Mouse (Mus musculus) limb, embryonic 15.5 days (tissue): Measurements from ENCODE around the gene Fahd1. TPM values are rescaled to one million over a fixed set of nuclear protein-coding genes. Genes with fewer than 3 reads are reported as not detected.

Experiments used
- ATAC-seq: fragments of 200-750 bp; cut with Nextera tagmentation; 2 replicates; pipeline ENCODE4 v1.8.0; 2017; ENCODE audit warnings: low read depth, moderate TSS enrichment; ENCODE audit not compliant: insufficient number of reproducible peaks, low FRiP score, low TSS enrichment
- H3K27ac ChIP-seq: fragments of 300-500 bp; sonication (generic); 2 replicates; pipeline ENCODE4 v1.5.1; 2015; ENCODE audit warnings: moderate library complexity, mild to moderate bottlenecking, inconsistent platforms
- H3K27me3 ChIP-seq: fragments of 300-500 bp; sonication (generic); 2 replicates; pipeline ENCODE4 v1.6.1; 2015; ENCODE audit warnings: inconsistent platforms
- H3K36me3 ChIP-seq: fragments of 300-500 bp; sonication (generic); 2 replicates; pipeline ENCODE4 v1.6.1; 2015; ENCODE audit warnings: inconsistent platforms
- H3K4me1 ChIP-seq: fragments of 300-500 bp; sonication (generic); 2 replicates; pipeline ENCODE4 v1.6.1; 2015; ENCODE audit warnings: inconsistent platforms
- H3K4me2 ChIP-seq: fragments of 300-500 bp; sonication (generic); 2 replicates; pipeline ENCODE4 v1.6.1; 2015; ENCODE audit warnings: mild to moderate bottlenecking, inconsistent platforms
- H3K4me3 ChIP-seq: fragments of 300-500 bp; sonication (generic); 2 replicates; pipeline ENCODE4 v1.5.1; 2015; ENCODE audit warnings: mild to moderate bottlenecking, inconsistent platforms
- H3K9ac ChIP-seq: fragments of 300-500 bp; sonication (generic); 2 replicates; pipeline ENCODE4 v1.6.1; 2015; ENCODE audit warnings: inconsistent platforms
- H3K9me3 ChIP-seq: fragments of 300-500 bp; sonication (generic); 2 replicates; pipeline ENCODE4 v1.6.1; 2016; ENCODE audit warnings: inconsistent platforms
- WGBS: fragments of 180-500 bp; shearing (Covaris S2); methylation state at CpG from one replicate; pipeline ENCODE4 v1.1.7; 2015; 5-methylcytosine and 5-hydroxymethylcytosine counted together
- polyA plus RNA-seq: library from polyadenylated mRNA; unstranded; fragments of >200 nt; fragmentation: Nextera tagmentation; extraction: Ambion mirVana; gene quantifications from 2 replicates; pipeline ENCODE4 v1.2.1, GENCODE M21; 2015

Fahd1 gene
- polyA plus RNA-seq, 1 experiment from 2014 or later, result 19.0 TPM

GRCm38 (mm10) chr17:24821351-24822280 is 28.5 kb downstream of the Fahd1 start:
- ATAC-seq, result no peak

DNA sequence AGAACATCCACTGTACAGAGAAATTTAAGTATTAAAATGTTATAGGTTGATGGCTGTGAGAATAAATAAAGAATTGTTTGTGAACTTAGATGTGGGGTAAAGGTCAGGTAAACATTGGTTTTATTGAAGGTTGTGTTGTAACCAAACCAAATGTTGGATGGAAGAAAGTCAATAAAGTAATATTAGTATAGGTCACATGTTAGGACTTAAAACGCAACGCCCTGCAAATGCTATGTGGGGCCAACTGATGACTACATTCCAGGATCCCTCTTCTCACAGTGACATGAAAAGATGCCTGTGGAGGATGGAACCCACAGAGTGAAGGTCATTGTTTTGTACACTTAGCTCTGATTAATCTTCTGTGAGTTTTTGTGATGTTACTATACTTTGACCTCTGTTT is 30.7 kb downstream of the Fahd1 start:
- no peaks in the 10 kb centered on the region for H3K36me3 ChIP-seq
- H3K27me3 ChIP-seq, result peaks cover 3% of the 10 kb centered on the region; the same call in 1 of the 2 replicates
- WGBS, result 60% methylated on average over 2 of the region's 2 CpGs
- ATAC-seq, result no peak
- no peak overlapping the region for H3K4me3 ChIP-seq
- no peaks in the 10 kb centered on the region for H3K9me3 ChIP-seq
- H3K4me2 ChIP-seq, result no peak overlapping the region
- H3K27ac ChIP-seq, result no peak overlapping the region
- no peaks in the 10 kb centered on the region for H3K4me1 ChIP-seq
- H3K9ac ChIP-seq, result no peak overlapping the region

More at GRCm38 (mm10) chr17:24821351-24822280, 28.5 kb downstream of the Fahd1 start:
- Histone ChIP-seq H3K4me3 (no peak overlapping the region), H3K27ac (no peak overlapping the region), H3K9me3 (no peaks in the 10 kb centered on the region), H3K27me3 (peaks cover 8% of the 10 kb centered on the region; the same call in 1 of the 2 replicates), H3K36me3 (no peaks in the 10 kb centered on the region), H3K4me1 (no peaks in the 10 kb centered on the region), H3K4me2 (no peak overlapping the region), H3K9ac (no peak overlapping the region)
- WGBS, result 48% methylated on average over 3 of the region's 3 CpGs

DNA sequence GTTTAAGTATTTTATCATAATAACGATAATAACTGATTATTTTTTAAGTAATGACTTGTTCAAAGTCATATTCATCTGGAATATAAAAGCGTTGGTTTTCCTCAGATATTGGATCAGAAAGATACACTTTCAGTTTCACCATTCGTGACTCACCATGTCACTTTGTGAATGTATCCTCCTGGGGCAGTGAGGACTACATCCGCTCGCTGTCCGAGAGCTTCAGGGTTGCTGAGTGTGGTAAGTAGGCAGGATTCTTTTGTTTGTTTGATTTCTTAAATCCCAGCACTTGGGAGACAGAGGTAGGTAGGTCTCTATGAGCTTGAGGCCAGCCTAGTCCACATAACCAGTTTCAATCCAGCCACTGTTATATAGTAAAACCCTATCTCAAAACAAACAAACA is 32.0 kb downstream of the Fahd1 start:
- Histone ChIP-seq H3K4me3 (no peak overlapping the region), H3K36me3 (no peaks in the 10 kb centered on the region), H3K27me3 (0 out of 2 replicates have a peak, but pooled peaks cover 5% of the 10 kb centered on the region), H3K9ac (no peak overlapping the region), H3K9me3 (no peaks in the 10 kb centered on the region), H3K27ac (no peak overlapping the region), H3K4me2 (no peak overlapping the region), H3K4me1 (no peaks in the 10 kb centered on the region)
- WGBS, result 48% methylated on average over 6 of the region's 6 CpGs
- ATAC-seq, result no peak

- H3K9ac ChIP-seq, result no peak overlapping the region
- no peak overlapping the region for H3K4me2 ChIP-seq
- 0 out of 2 replicates have a peak, but pooled peaks cover 5% of the 10 kb centered on the region for H3K27me3 ChIP-seq
- WGBS, result 21% methylated on average over 1 of the region's 1 CpGs
- ATAC-seq, result no peak
- no peaks in the 10 kb centered on the region for H3K36me3 ChIP-seq
- no peaks in the 10 kb centered on the region for H3K9me3 ChIP-seq
- no peak overlapping the region for H3K4me3 ChIP-seq
- no peak overlapping the region for H3K27ac ChIP-seq
- H3K4me1 ChIP-seq, result no peaks in the 10 kb centered on the region
These were observed 32.7 kb downstream of the Fahd1 start for GRCm38 (mm10) chr17:24817503-24817902.

DNA sequence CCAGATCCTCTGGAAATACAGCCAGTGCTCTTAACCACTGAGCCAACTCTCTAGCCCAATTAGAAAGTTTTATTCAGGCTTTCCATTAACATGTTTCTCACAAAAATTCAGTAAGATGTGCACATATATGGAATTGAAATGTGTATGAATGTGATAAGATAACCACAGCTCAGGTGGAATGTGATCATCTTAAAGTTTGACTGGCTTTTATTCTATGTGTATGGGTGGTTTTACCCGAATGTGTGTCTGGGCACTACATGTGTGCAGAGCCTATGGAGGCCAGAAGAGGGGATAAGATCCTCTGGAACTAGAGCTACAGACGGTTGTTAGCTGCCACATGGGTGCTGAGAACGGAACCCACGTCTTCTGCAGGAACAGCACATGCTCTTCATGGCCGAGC is 34.9 kb downstream of the Fahd1 start:
- Histone ChIP-seq H3K27me3 (0 out of 2 replicates have a peak, but pooled peaks cover 5% of the 10 kb centered on the region), H3K9me3 (no peaks in the 10 kb centered on the region), H3K27ac (no peak overlapping the region), H3K4me1 (no peaks in the 10 kb centered on the region), H3K4me3 (no peak overlapping the region), H3K4me2 (no peak overlapping the region), H3K36me3 (no peaks in the 10 kb centered on the region), H3K9ac (no peak overlapping the region)
- WGBS, result 73% methylated on average over 5 of the region's 5 CpGs
- no peak for ATAC-seq

DNA sequence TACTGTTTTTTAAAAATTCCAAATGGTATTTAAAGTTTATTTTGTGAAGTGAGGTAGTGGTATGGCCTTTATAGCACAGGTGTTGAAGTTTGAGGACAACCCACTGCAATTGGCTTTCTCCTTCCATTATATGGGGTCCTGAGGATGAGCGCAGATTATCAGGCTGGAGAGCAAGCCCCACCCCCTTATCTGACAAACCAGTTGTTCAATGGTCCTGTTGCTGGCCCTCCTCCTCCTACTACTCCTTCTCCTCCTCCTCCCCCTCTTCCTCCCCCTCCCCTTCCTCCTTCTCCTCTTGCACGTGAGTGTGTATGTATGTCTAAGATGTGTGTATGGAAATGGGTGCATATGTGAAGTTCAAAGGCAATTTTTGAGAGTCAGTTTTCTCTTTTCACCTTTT is 37.9 kb downstream of the Fahd1 start:
- Histone ChIP-seq H3K36me3 (no peaks in the 10 kb centered on the region), H3K4me3 (no peak overlapping the region), H3K4me2 (no peak overlapping the region), H3K4me1 (no peaks in the 10 kb centered on the region), H3K9ac (no peak overlapping the region), H3K27me3 (peaks cover 9% of the 10 kb centered on the region; the same call in 1 of the 2 replicates), H3K27ac (no peak overlapping the region), H3K9me3 (no peaks in the 10 kb centered on the region)
- ATAC-seq, result no peak
- WGBS, result 30% methylated on average over 2 of the region's 2 CpGs

DNA sequence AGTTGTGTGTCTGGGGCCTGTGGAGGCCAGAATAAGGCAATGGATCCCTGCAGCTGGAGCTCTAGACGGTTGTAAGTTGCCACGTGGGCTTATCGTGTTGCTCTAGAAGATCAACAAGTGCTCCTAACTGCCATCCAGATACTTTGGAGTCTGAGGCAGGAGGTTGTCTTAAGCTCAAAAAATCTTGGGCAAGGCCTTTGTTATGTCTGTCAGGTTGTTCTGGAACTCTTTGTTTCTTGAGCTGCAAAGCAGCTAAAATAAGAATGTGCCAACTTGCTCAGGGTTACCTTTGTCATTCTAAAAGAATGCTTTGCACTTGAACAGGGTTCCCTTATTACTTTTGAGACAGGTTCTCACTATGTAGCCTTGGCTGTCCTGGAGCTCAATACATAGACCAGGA is 39.0 kb downstream of the Fahd1 start:
- no peak overlapping the region for H3K27ac ChIP-seq

DNA sequence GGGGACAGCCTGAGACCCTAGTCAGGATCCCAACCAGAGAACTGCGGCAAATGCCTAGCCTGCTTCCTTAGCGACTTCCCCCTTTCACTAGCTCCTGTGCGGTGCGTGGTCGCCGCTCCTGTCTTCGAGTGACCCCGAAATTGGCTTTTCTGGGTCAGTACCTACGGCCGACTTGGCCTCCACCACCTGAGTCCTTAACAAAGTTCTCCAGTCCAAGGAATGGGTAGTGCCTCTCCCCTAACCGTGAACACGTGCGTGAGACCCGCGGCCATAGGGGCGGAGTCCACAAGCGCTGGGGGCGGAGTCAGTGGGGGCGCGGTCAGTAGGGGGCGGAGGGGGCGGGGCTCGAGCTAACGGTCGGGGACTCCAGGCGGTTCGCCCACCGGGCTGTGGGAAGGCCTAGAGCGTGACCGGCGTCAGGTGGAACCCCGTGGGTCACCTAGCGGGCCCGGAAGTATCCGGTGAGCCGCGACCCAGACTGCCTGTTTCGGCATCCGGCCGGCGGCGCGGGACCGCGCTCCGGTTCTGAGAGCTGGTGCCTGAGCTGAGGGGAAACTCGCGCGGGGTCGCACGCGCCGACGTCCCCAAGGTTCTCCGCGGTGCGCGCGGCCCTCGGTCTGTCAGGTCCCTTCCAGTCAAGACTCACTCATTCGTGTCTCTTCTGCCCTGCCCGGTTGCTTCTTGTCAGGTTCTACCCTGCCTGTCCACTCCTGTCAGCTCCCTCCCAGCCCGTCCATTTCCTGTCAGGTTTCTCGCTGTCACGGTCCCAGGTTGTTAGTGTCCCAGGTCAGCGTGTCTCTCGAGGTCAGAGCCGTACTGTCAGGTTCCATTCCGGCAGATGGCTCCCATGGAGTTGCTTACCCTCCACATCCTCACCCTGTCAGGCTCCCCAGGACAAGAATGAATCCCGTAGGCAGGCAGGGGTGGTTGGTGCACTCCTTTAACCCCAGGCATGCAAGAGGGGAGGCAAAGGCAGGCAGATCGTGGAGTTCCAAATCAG is 45.9 kb downstream of the Fahd1 start, which contains the start of gene Meiob:
Meiob (plus strand) TSS at position 338 of the 1,000 bp plus-strand sequence.
- peak within 1 kb of the TSS; percentile 64 for H3K4me3 ChIP-seq
- peaks cover 27% of the 10 kb centered on the region for H3K27me3 ChIP-seq
- H3K4me2 ChIP-seq, result peak within 1 kb of the TSS; percentile 90
- H3K9ac ChIP-seq, result peak within 1 kb of the TSS; percentile 56
- ATAC-seq, result peak; percentile 83
- no peaks in the 10 kb centered on the region for H3K36me3 ChIP-seq
- H3K27ac ChIP-seq, result no peak within 1 kb of the TSS
- under 1% methylated on average over 71 of the region's 71 CpGs for WGBS
- H3K4me1 ChIP-seq, result 0 out of 2 replicates have a peak, but pooled peaks cover 2% of the 10 kb centered on the region
- no peaks in the 10 kb centered on the region for H3K9me3 ChIP-seq

More for the DNA sequence above, 39.0 kb downstream of the Fahd1 start:
- Histone ChIP-seq H3K9me3 (no peaks in the 10 kb centered on the region), H3K27me3 (peaks cover 13% of the 10 kb centered on the region; the same call in 1 of the 2 replicates), H3K36me3 (no peaks in the 10 kb centered on the region), H3K9ac (no peak overlapping the region), H3K4me2 (no peak overlapping the region), H3K4me1 (no peaks in the 10 kb centered on the region), H3K4me3 (no peak overlapping the region)
- 68% methylated on average over 3 of the region's 3 CpGs for WGBS
- ATAC-seq, result no peak

DNA sequence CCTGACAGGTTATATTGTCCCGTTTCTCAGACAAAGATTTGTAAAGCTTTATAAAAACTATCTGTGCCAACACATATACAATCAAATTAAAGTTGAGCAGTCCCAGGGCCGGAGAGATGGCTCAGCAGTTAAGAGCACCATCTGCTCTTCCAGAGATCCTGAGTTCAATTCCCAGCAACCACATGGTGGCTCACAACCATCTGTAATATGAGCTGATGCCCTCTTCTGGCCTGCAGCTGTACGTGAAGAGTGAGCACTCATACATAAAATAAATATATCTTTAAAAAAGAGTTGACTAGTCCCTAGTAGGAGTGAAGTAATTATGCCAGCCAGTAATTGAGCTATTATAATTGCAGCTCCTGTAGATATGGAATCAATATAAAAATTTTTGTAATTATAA is 49.6 kb downstream of the Fahd1 start:
- Histone ChIP-seq H3K9me3 (no peaks in the 10 kb centered on the region), H3K27me3 (peaks cover 13% of the 10 kb centered on the region), H3K4me2 (no peak overlapping the region), H3K9ac (no peak overlapping the region), H3K4me1 (0 out of 2 replicates have a peak, but pooled peaks cover 2% of the 10 kb centered on the region), H3K27ac (no peak overlapping the region), H3K36me3 (no peaks in the 10 kb centered on the region), H3K4me3 (no peak overlapping the region)
- no peak for ATAC-seq
- 45% methylated on average over 3 of the region's 3 CpGs for WGBS

DNA sequence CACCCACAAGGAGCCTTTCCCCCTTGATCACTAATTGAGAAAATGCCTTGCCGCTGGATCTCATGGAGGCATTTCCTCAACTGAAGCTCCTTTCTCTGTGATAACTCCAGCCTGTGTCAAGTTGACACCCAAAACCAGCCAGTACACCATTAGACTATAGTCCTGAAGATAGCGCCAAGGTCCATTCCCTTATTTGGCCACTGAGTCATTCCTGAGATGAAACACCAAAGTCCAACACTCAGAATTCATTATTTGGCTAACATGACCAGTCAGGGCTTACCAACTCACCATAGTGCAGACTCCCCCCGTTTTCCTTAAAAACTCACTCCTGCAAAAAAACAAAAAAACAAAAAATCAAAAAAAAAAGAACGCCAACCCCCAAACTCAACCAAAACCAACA is 50.7 kb downstream of the Fahd1 start:
- Histone ChIP-seq H3K4me3 (no peak overlapping the region), H3K9me3 (no peaks in the 10 kb centered on the region), H3K36me3 (no peaks in the 10 kb centered on the region), H3K27ac (no peak overlapping the region), H3K9ac (no peak overlapping the region), H3K27me3 (peaks cover 4% of the 10 kb centered on the region; the same call in 1 of the 2 replicates), H3K4me1 (0 out of 2 replicates have a peak, but pooled peaks cover 2% of the 10 kb centered on the region), H3K4me2 (no peak overlapping the region)
- no peak for ATAC-seq
- WGBS, result 85% methylated on average over 4 of the region's 4 CpGs
